Mouse (Mus musculus): ENCODE measurements around the gene Ddx4.

Ddx4 gene

DNA sequence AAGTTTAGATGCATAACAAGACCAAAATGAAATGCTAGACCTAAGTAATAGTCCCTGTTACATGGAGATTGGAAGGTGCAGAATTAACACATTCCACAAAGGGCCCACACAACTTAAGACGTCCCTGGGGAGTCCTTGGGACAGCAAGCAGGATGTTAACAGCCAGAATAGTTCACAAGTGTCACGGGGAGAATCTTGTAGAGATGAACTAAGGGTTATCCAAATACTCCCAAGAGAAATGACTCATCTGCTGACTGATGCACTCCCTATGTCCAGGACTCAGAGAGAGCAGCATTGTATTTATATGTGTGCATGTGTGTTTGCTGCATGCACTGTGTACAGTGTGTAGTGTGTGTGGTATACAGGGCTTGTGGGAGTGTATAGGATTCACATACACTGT lies 95.8 kb downstream of the Ddx4 start:
- DNase-seq (ENCODE audit: low spot score), result no peak

DNA sequence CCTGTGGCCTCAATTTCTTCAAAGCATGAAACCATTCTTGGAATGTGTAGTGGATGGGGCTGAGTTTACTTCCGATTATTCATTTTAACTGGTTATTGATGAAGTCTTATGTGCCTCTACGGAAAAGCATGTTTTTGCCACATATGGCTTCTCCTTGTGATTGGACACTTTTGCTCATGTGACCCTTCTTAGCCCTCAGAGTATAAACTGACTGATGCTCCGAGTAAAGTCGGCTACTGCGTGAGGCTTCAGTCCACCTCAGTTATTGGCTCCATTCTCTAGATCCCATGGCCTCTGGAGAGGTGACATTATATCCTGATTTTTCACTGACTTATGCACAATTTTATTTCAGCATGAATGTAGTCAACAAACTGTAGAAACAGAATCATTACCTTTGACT lies 99.0 kb downstream of the Ddx4 start:
- DNase-seq (ENCODE audit: low spot score), result no peak

DNA sequence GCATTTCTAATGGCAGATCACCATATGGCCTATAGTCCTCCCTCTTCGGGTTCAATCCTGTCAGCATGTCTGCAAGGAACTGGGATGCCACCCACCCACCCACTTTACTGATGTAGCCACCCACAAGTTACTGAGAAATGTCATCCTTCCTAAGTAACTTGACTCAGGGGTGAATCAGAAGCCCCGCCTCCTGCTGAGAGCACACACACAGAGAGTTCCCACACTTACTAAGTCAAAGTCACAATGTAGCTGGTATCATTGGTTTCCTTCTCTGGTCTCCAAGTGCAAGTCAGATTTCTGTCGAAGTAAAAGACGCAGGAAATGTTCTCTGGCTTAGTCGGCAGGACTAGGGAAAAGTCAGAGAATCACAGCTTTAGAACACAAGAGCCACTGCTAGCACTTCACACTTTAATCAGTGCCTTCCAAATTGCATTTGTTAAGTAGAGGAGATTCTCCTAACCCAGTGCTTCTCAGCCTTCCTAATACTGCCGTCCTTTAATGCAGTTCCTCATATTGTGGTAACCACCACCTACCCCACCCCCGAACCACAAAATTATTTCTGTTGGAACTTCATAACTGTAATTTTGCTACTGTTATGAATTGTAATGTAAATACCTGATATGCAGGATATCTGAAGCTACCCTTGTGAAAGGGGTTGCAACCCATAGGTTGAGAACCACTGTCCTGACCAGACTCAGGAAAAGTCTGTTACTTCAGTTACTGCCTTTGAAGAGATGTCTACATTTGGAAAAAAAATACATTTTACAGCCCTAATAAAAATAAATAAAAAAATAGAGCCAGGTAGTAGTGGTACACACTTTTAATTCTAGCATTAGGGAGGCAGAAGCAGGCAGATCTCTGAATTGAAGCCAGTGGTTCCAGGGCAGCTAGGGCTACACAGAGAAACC lies 100.4 kb downstream of the Ddx4 start:
- DNase-seq (ENCODE audit: low spot score), result no peak
